Mouse (Mus musculus): ENCODE measurements around the gene Atg7.

- TF ChIP-seq CTCF (IDR thresholded peaks at IDR 0.05; ENCODE audit: extremely low read depth, insufficient read length, insufficient replicate concordance, low read depth, low read length) (no peak; the same call in 1 of the 2 replicates), POLR2A (IDR thresholded peaks at IDR 0.05; ENCODE audit: low read depth, low read length) (no peak)
Observed at GRCm38 (mm10) chr6:114826889-114827288, 184.0 kb downstream of the Atg7 start.

Measured in small intestine, adult 2 months (tissue).